Mouse (Mus musculus) ovary, postnatal 10 days (tissue): Measurements from ENCODE around the gene Gm5617.
A peak's percentile ranks its signal among the peaks of the same experiment; 100 is the strongest.
"Not testable (repeated sequence)": the region's sequence is repeated elsewhere in the genome, so short reads cannot be mapped to it uniquely, and the experiment has no call there.

Experiments
- DNase-seq: peaks from one replicate; pipeline ENCODE4 v3.0.0; 2022; ENCODE audit warnings: low spot score

Gene Gm5617

GRCm38 (mm10) chr9:48494817-48495547 is at the start of gene Gm5617, which contains the start of gene Rbm7:
TSS of gene Gm5617 (plus strand) at chr9:48495442.
TSS of gene Rbm7 (minus strand) at chr9:48495299.
- DNase-seq = peak; percentile 88

GRCm38 (mm10) chr9:48447783-48448209 is 47.4 kb upstream of the Gm5617 start:
- no peak for DNase-seq

- no peak for DNase-seq
Measured at GRCm38 (mm10) chr9:48450066-48450465, 45.2 kb upstream of the Gm5617 start.

- DNase-seq = no peak
Measured at GRCm38 (mm10) chr9:48455961-48456360, 39.3 kb upstream of the Gm5617 start.

- no peak for DNase-seq
Measured at GRCm38 (mm10) chr9:48458879-48459278, 36.4 kb upstream of the Gm5617 start.

- no peak for DNase-seq
Measured at GRCm38 (mm10) chr9:48459391-48459790, 35.9 kb upstream of the Gm5617 start.

GRCm38 (mm10) chr9:48460720-48461119 is 34.5 kb upstream of the Gm5617 start:
- no peak for DNase-seq

- no peak for DNase-seq
Measured at GRCm38 (mm10) chr9:48461545-48461944, 33.7 kb upstream of the Gm5617 start.

- DNase-seq = no peak
Measured at GRCm38 (mm10) chr9:48465671-48466070, 29.6 kb upstream of the Gm5617 start.

- DNase-seq = peak; percentile 27
Measured at GRCm38 (mm10) chr9:48466804-48467203, 28.4 kb upstream of the Gm5617 start.

- DNase-seq = not testable (repeated sequence)
Measured at GRCm38 (mm10) chr9:48467471-48467870, 27.8 kb upstream of the Gm5617 start.

- DNase-seq = no peak
Measured at GRCm38 (mm10) chr9:48472441-48473025, 22.7 kb upstream of the Gm5617 start.

GRCm38 (mm10) chr9:48473131-48473530 is 22.1 kb upstream of the Gm5617 start:
- no peak for DNase-seq

GRCm38 (mm10) chr9:48474367-48474766 is 20.9 kb upstream of the Gm5617 start:
- DNase-seq = no peak

GRCm38 (mm10) chr9:48476236-48477165 is 18.7 kb upstream of the Gm5617 start:
- DNase-seq = no peak

GRCm38 (mm10) chr9:48478808-48479207 is 16.4 kb upstream of the Gm5617 start:
- no peak for DNase-seq

GRCm38 (mm10) chr9:48479838-48480410 is 15.3 kb upstream of the Gm5617 start:
- no peak for DNase-seq

GRCm38 (mm10) chr9:48480411-48481213 is 14.6 kb upstream of the Gm5617 start, which contains the start of gene Rexo2:
TSS of gene Rexo2 (minus strand) at chr9:48480623.
- DNase-seq = peak; percentile 77

GRCm38 (mm10) chr9:48481214-48482134 is 13.8 kb upstream of the Gm5617 start:
- DNase-seq = no peak

GRCm38 (mm10) chr9:48495548-48495932 is 298 bp downstream of the Gm5617 start:
- no peak for DNase-seq
